Mouse (Mus musculus) heart, adult 2 months (tissue): Measurements from ENCODE around the gene Mfsd4b1. TPM values are rescaled to one million over a fixed set of nuclear protein-coding genes. Genes with fewer than 3 reads are reported as not detected.

Experiments used
- DNase-seq, 2 experiments: peaks; one replicate each; pipeline ENCODE4 v3.0.0; 2021
- H3K27ac ChIP-seq: fragments of 200-600 bp; 2 replicates; pipeline ENCODE4 v1.8.1; 2022
- H3K27me3 ChIP-seq: fragments of 200-500 bp; 2 replicates; pipeline ENCODE4 v1.6.1; 2012; ENCODE audit warnings: mild to moderate bottlenecking, low read length, inconsistent platforms, mixed read lengths; ENCODE audit not compliant: control insufficient read depth, insufficient read depth
- H3K36me3 ChIP-seq: fragments of 200-500 bp; 2 replicates; pipeline ENCODE4 v1.6.1; 2012; ENCODE audit warnings: low read length, inconsistent platforms; ENCODE audit not compliant: control insufficient read depth, insufficient read depth
- H3K4me1 ChIP-seq: fragments of 200-500 bp; 2 replicates; pipeline ENCODE4 v1.6.1; 2011; ENCODE audit warnings: low read length; ENCODE audit not compliant: control insufficient read depth, insufficient read depth
- H3K4me3 ChIP-seq: fragments of 200-600 bp; 2 replicates; pipeline ENCODE4 v1.8.1; 2022
- H3K79me2 ChIP-seq: fragments of 200-500 bp; replicated peaks from 2 replicates; pipeline ENCODE4 v1.6.1; 2012; ENCODE audit warnings: mild to moderate bottlenecking, inconsistent platforms, low read length, moderate library complexity, mixed read lengths; ENCODE audit not compliant: control insufficient read depth, insufficient read depth
- H3K9ac ChIP-seq: fragments of 200-500 bp; 2 replicates; pipeline ENCODE4 v1.6.1; 2012; ENCODE audit warnings: low read depth, mild to moderate bottlenecking, control low read depth, inconsistent platforms, low read length, mixed read lengths
- CTCF ChIP-seq: fragments of 200-600 bp; IDR thresholded peaks from 2 replicates; pipeline ENCODE4 v1.8.1; 2022; ENCODE audit warnings: antibody characterized with exemption, mild to moderate bottlenecking, moderate library complexity
- EP300 ChIP-seq: fragments of 200-500 bp; IDR thresholded peaks from 2 replicates; pipeline ENCODE4 v1.6.1; 2011; ENCODE audit warnings: low read depth, low read length, control low read depth; ENCODE audit not compliant: insufficient read depth
- POLR2A ChIP-seq: fragments of 200-500 bp; IDR thresholded peaks from 2 replicates; pipeline ENCODE4 v1.6.1; 2011; ENCODE audit warnings: mild to moderate bottlenecking, low read depth, low read length, control low read depth; ENCODE audit not compliant: insufficient read depth
- whole genome bisulfite sequencing: fragments of 180-500 bp; shearing (Covaris S2); methylation state at CpG from one replicate; pipeline ENCODE4 v1.1.7; 2018; 5-methylcytosine and 5-hydroxymethylcytosine counted together
- intact Hi-C: fragments of 180-260 bp; cut with DNase I; formaldehyde crosslinking; loops from one replicate; pipeline ENCODE4 v1.15.1; 2025
- polyA plus RNA-seq: library from polyadenylated mRNA; depleted of rRNA; stranded (reverse); fragments of >200 nt; gene quantifications from 2 replicates; pipeline ENCODE4 v1.2.3, GENCODE M21; 2012
- total RNA-seq, 2 experiments: library from RNA; stranded (reverse); gene quantifications; 2 replicates each; pipeline ENCODE4 v1.2.3; 2021

The Mfsd4b1 gene
- total and polyA plus RNA-seq, 3 experiments: 1.7 to 3.3 (median 2.5) TPM

DNA sequence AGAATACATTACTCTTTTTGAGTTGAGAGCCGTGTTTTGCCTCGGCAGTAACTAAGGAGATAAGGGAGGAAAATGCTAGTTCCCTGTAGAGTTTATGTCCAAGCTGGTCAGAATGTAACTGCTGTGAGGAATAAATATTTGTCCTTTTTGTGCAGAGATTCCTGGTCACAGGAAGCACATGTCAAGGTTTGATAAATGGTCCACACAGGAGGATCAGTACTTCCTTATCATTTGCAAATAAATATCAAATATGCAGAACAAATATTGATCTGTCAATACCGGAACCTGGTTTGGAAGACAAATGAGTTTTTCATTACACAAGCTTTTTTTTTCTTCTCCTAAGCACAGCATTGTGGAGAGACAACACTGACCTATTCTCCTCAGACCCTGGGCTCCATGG lies 26.9 kb upstream of the Mfsd4b1 start:
- 56% methylated on average over 3 of the region's 3 CpGs for WGBS
- Histone ChIP-seq H3K4me3 (no peak overlapping the region), H3K4me1 (no peaks in the 10 kb centered on the region), H3K36me3 (no peaks in the 10 kb centered on the region), H3K27me3 (no peaks in the 10 kb centered on the region), H3K9ac (no peak overlapping the region), H3K79me2 (no peaks in the 10 kb centered on the region), H3K27ac (no peak overlapping the region)
- intact Hi-C loops: no loop called here
- no peak for DNase-seq
- TF ChIP-seq CTCF: no peak
- TF ChIP-seq POLR2A: no peak
- no peak for TF ChIP-seq EP300

DNA sequence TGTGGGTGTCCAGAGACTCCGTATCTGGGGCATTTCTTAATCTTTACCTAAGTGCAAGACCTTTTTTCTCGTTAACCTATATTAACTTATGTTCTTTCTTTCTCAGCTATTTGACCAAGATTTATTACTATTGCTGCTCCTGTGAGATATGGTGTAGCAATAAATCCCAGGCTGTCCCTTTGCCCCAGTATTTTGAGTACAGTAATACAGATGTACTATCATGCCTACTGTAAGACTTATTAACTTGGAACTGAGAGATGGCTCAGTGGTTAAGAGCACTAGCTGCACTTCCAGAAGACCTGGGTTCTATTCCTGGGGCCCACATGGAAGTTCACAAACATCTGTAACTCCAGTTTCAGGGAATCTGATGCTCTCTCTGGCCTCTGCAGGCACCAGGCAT lies 25.7 kb upstream of the Mfsd4b1 start:
- 83% methylated on average over 2 of the region's 2 CpGs for WGBS
- Histone ChIP-seq H3K4me3 (no peak overlapping the region), H3K27ac (no peak overlapping the region), H3K27me3 (no peaks in the 10 kb centered on the region), H3K36me3 (no peaks in the 10 kb centered on the region), H3K4me1 (no peaks in the 10 kb centered on the region), H3K79me2 (no peaks in the 10 kb centered on the region), H3K9ac (no peak overlapping the region)
- DNase-seq: no peak
- TF ChIP-seq EP300 (no peak), CTCF (no peak), POLR2A (no peak)
- intact Hi-C loops: no loop called here

- Histone ChIP-seq H3K79me2 (no peaks in the 10 kb centered on the region), H3K27ac (no peak overlapping the region), H3K9ac (no peak overlapping the region), H3K27me3 (no peaks in the 10 kb centered on the region), H3K36me3 (no peaks in the 10 kb centered on the region), H3K4me3 (no peak overlapping the region), H3K4me1 (no peaks in the 10 kb centered on the region)
- intact Hi-C loops: loop anchor here (1.0 kb wide), 1 partner anchor 82 kb away; no protein-coding TSS in a partner anchor
- WGBS: 21% methylated on average over 4 of the region's 4 CpGs
- DNase-seq: no peak
- no peak for TF ChIP-seq POLR2A
- 0 out of 2 replicates have a peak, but pooled peaks have one; percentile 23 for TF ChIP-seq EP300
- TF ChIP-seq CTCF: peak; percentile 61
These were observed 16.3 kb upstream of the Mfsd4b1 start for GRCm38 (mm10) chr10:40041339-40041738.

GRCm38 (mm10) chr10:40036686-40037560 lies 11.9 kb upstream of the Mfsd4b1 start:
- H3K4me1 ChIP-seq: no peaks in the 10 kb centered on the region
- TF ChIP-seq CTCF (no peak), POLR2A (no peak), EP300 (no peak)
- DNase-seq: peak in 1 of 2 experiments; percentile 24
- no peaks in the 10 kb centered on the region for H3K36me3 ChIP-seq
- H3K27ac ChIP-seq: no peak overlapping the region
- H3K9ac ChIP-seq: no peak overlapping the region
- intact Hi-C loops: no loop called here
- WGBS: 67% methylated on average over 24 of the region's 24 CpGs
- no peaks in the 10 kb centered on the region for H3K27me3 ChIP-seq
- H3K4me3 ChIP-seq: no peak overlapping the region
- H3K79me2 ChIP-seq: no peaks in the 10 kb centered on the region

GRCm38 (mm10) chr10:40034956-40035355 lies 9.9 kb upstream of the Mfsd4b1 start:
- WGBS: 97% methylated on average over 6 of the region's 6 CpGs
- H3K36me3 ChIP-seq: no peaks in the 10 kb centered on the region
- no peak for TF ChIP-seq POLR2A
- no peak for TF ChIP-seq EP300
- no peak for TF ChIP-seq CTCF
- no peak overlapping the region for H3K27ac ChIP-seq
- no peaks in the 10 kb centered on the region for H3K27me3 ChIP-seq
- DNase-seq: no peak
- H3K9ac ChIP-seq: no peak overlapping the region
- intact Hi-C loops: no loop called here
- H3K79me2 ChIP-seq: no peaks in the 10 kb centered on the region
- no peak overlapping the region for H3K4me3 ChIP-seq
- no peaks in the 10 kb centered on the region for H3K4me1 ChIP-seq

- H3K4me1 ChIP-seq: no peaks in the 10 kb centered on the region
- no peaks in the 10 kb centered on the region for H3K27me3 ChIP-seq
- H3K79me2 ChIP-seq: no peaks in the 10 kb centered on the region
- intact Hi-C loops: no loop called here
- no peak for DNase-seq
- WGBS: 72% methylated on average over 2 of the region's 2 CpGs
- no peak overlapping the region for H3K27ac ChIP-seq
- no peak overlapping the region for H3K9ac ChIP-seq
- TF ChIP-seq EP300 (no peak), CTCF (no peak), POLR2A (no peak)
- no peak overlapping the region for H3K4me3 ChIP-seq
- H3K36me3 ChIP-seq: no peaks in the 10 kb centered on the region
These were observed 7.8 kb upstream of the Mfsd4b1 start for GRCm38 (mm10) chr10:40032897-40033296.
